Mouse (Mus musculus) hematopoietic stem cell, adult 5-6 weeks (primary cell): Measurements from ENCODE around the gene Cacna1g. TPM values are rescaled to one million over a fixed set of nuclear protein-coding genes. Genes with fewer than 3 reads are reported as not detected.
"Not testable (repeated sequence)": the region's sequence is repeated elsewhere in the genome, so short reads cannot be mapped to it uniquely, and the experiment has no call there.

Experiments used
- ATAC-seq, 2 experiments: fragments of 125-278 bp in 1 of 2; replicated peaks in 1 of 2; 2 replicates each; pipeline ENCODE4 v1.8.0; 2016 to 2017; ENCODE audit warnings: inconsistent platforms in 2 of 2, mild to moderate bottlenecking in 2 of 2, moderate number of reproducible peaks in 2 of 2, low read depth in 1 of 2, moderate TSS enrichment in 1 of 2; ENCODE audit not compliant: low FRiP score in 2 of 2, poor library complexity in 2 of 2, severe bottlenecking in 2 of 2, insufficient read depth in 1 of 2, low TSS enrichment in 1 of 2
- total RNA-seq: library from RNA; stranded (forward); fragments of 172-1452, 232-1000 nt; gene quantifications from 2 replicates; pipeline ENCODE4 v1.2.3, GENCODE M21; 2017

Gene Cacna1g
- total RNA-seq, 1 experiment from 2014 or later = not detected

GRCm38 (mm10) chr11:94424380-94424779 lies 49.6 kb downstream of the Cacna1g start:
- no peak for ATAC-seq

- no peak for ATAC-seq
Observed at GRCm38 (mm10) chr11:94423855-94424254, 50.1 kb downstream of the Cacna1g start.

- no peak for ATAC-seq
Observed at GRCm38 (mm10) chr11:94420991-94421390, 53.0 kb downstream of the Cacna1g start.

GRCm38 (mm10) chr11:94420325-94420724 lies 53.7 kb downstream of the Cacna1g start:
- ATAC-seq = 0 out of 4 replicates have a peak, but pooled peaks of 1 of the 2 experiments have one; percentile 42

- ATAC-seq = no peak
Observed at GRCm38 (mm10) chr11:94419004-94419727, 54.8 kb downstream of the Cacna1g start.

GRCm38 (mm10) chr11:94414042-94414441 lies 60.0 kb downstream of the Cacna1g start:
- ATAC-seq = no peak

- ATAC-seq = no peak
Observed at GRCm38 (mm10) chr11:94413516-94413915, 60.5 kb downstream of the Cacna1g start.

GRCm38 (mm10) chr11:94412998-94413469 lies 61.0 kb downstream of the Cacna1g start:
- no peak for ATAC-seq

GRCm38 (mm10) chr11:94412562-94412961 lies 61.4 kb downstream of the Cacna1g start:
- no peak for ATAC-seq

- ATAC-seq = no peak
Observed at GRCm38 (mm10) chr11:94407803-94408321, 66.1 kb downstream of the Cacna1g start.

GRCm38 (mm10) chr11:94405348-94405747 lies 68.7 kb downstream of the Cacna1g start:
- no peak for ATAC-seq

GRCm38 (mm10) chr11:94404641-94405260 lies 69.2 kb downstream of the Cacna1g start:
- peak; percentile 88 to 90 for ATAC-seq

GRCm38 (mm10) chr11:94404178-94404577 lies 69.8 kb downstream of the Cacna1g start:
- ATAC-seq = no peak

- no peak for ATAC-seq
Observed at GRCm38 (mm10) chr11:94403757-94404156, 70.2 kb downstream of the Cacna1g start.

- no peak for ATAC-seq
Observed at GRCm38 (mm10) chr11:94402731-94403130, 71.3 kb downstream of the Cacna1g start.

- ATAC-seq = not testable (repeated sequence)
Observed at GRCm38 (mm10) chr11:94402029-94402428, 72.0 kb downstream of the Cacna1g start.

- ATAC-seq = no peak
Observed at GRCm38 (mm10) chr11:94400996-94401395, 73.0 kb downstream of the Cacna1g start.

- ATAC-seq = no peak
Observed at GRCm38 (mm10) chr11:94394107-94394506, 79.9 kb downstream of the Cacna1g start.
